ENCODE assay signal across 17 mouse cellular contexts in the genomic region with DNA sequence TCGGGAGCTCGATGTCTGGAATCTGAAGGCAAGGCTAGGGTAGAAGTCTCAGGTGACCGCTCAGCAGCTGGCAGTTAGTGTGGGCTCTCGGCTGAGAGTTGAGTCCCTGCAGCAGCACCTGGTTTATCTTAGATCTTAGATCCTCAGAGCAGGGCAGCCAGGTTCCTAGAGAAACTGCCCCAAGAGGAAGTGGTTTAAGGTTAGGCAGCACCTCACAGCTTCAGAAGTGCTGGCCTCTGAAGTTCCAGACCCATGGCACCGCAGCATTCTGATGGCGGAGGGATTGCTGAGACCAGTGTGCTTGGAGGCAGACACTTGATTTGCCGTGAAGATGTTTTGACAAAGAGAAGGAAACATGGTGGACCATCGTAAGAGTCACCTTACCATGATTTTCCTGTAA.
DNase-seq lines count a peak whose midpoint lies in the region; ATAC-seq lines count a peak whose summit lies in the region.
"Had no signal": no experiment of that assay in that cellular context is flagged by ENCODE, and none has a peak within 500 bp of the region (broad histone marks: within the 10 kb centered on the region; RNA-seq: fewer than 3 reads in every experiment).

No protein-coding gene starts in this region.

- no peaks in the 10 kb centered on the region for H3K36me3 ChIP-seq in heart, embryonic 12.5 days
- no peaks in the 10 kb centered on the region for H3K36me3 ChIP-seq in limb, embryonic 12.5 days
- no peaks in the 10 kb centered on the region for H3K36me3 ChIP-seq in forebrain, embryonic 11.5 days (ENCODE audit: control insufficient read depth, insufficient read depth, low read length)

- H3K4me2 ChIP-seq in heart, embryonic 12.5 days: no peak overlapping the region
- H3K4me2 ChIP-seq in limb, embryonic 12.5 days: no peak overlapping the region
- H3K4me2 ChIP-seq in forebrain, embryonic 11.5 days (ENCODE audit: low read depth, low read length, severe bottlenecking): no peak overlapping the region
- H3K4me2 ChIP-seq: heart, embryonic 11.5 days had no signal

- WGBS in heart, embryonic 12.5 days: 73% methylated on average over 8 of the region's 8 CpGs
- WGBS in limb, embryonic 12.5 days: 48% methylated on average over 8 of the region's 8 CpGs
- WGBS in forebrain, embryonic 11.5 days: 85% methylated on average over 8 of the region's 8 CpGs

- no peak overlapping the region for H3K27ac ChIP-seq in heart, embryonic 12.5 days (ENCODE audit: poor library complexity, severe bottlenecking)
- peak overlapping the region; percentile 81 for H3K27ac ChIP-seq in limb, embryonic 12.5 days
- no peak overlapping the region for H3K27ac ChIP-seq in forebrain, embryonic 11.5 days (ENCODE audit: low read depth, low read length)
- H3K27ac ChIP-seq: macrophage had no signal

- DNase-seq in heart, adult 11 months: peak; percentile 73
- DNase-seq in thymus, postnatal 0 days (ENCODE audit: low spot score): peak; percentile 66
- DNase-seq in thymus, postnatal 10 days (ENCODE audit: low spot score in 2 of 2): no peak
- DNase-seq in forebrain, embryonic 11.5 days (ENCODE audit: low spot score): no peak
- DNase-seq in urinary bladder, postnatal 10 days (ENCODE audit: low spot score): no peak
- DNase-seq in heart, postnatal 4 days: no peak
- DNase-seq: cerebellum, adult 18-20 months; gastrocnemius, postnatal 14 days; heart, postnatal 36 days; liver, postnatal 0 days; midbrain, embryonic 14.5 days had no signal

- H3K9ac ChIP-seq in heart, embryonic 12.5 days: no peak overlapping the region
- no peak overlapping the region for H3K9ac ChIP-seq in limb, embryonic 12.5 days (replicated peaks)
- no peak overlapping the region for H3K9ac ChIP-seq in forebrain, embryonic 11.5 days (ENCODE audit: low read length)
- H3K9ac ChIP-seq: liver, postnatal 0 days had no signal

- H3K4me3 ChIP-seq in heart, embryonic 12.5 days: no peak overlapping the region
- no peak overlapping the region for H3K4me3 ChIP-seq in limb, embryonic 12.5 days (replicated peaks)
- no peak overlapping the region for H3K4me3 ChIP-seq in forebrain, embryonic 11.5 days (ENCODE audit: low read depth, low read length)

- H3K27me3 ChIP-seq in heart, embryonic 12.5 days (replicated peaks): no peaks in the 10 kb centered on the region
- H3K27me3 ChIP-seq in limb, embryonic 12.5 days: no peaks in the 10 kb centered on the region
- H3K27me3 ChIP-seq in forebrain, embryonic 11.5 days (ENCODE audit: control insufficient read depth, insufficient read depth, low read length): no peaks in the 10 kb centered on the region
- H3K27me3 ChIP-seq: Patski had no signal

- no peak for ATAC-seq in heart, embryonic 12.5 days (ENCODE audit: insufficient number of reproducible peaks, low FRiP score)
- no peak for ATAC-seq in limb, embryonic 12.5 days (ENCODE audit: insufficient number of reproducible peaks, insufficient read depth, low FRiP score, low TSS enrichment, low read depth)
- no peak for ATAC-seq in forebrain, embryonic 11.5 days (replicated peaks; ENCODE audit: low FRiP score)
- ATAC-seq: intestine, postnatal 0 days; liver, postnatal 0 days; Patski had no signal

- no peaks in the 10 kb centered on the region for H3K9me3 ChIP-seq in heart, embryonic 12.5 days (replicated peaks)
- H3K9me3 ChIP-seq in limb, embryonic 12.5 days: no peaks in the 10 kb centered on the region
- H3K9me3 ChIP-seq in forebrain, embryonic 11.5 days (ENCODE audit: control insufficient read depth, low read length): no peaks in the 10 kb centered on the region

- peaks cover 14% of the 10 kb centered on the region; the same call in 1 of the 2 replicates for H3K4me1 ChIP-seq in heart, embryonic 12.5 days (replicated peaks)
- peaks cover 59% of the 10 kb centered on the region for H3K4me1 ChIP-seq in limb, embryonic 12.5 days (replicated peaks)
- H3K4me1 ChIP-seq in forebrain, embryonic 11.5 days (replicated peaks; ENCODE audit: control insufficient read depth, insufficient read depth, low read length): peaks cover 6% of the 10 kb centered on the region; the same call in 1 of the 2 replicates

Comparison
In these comparisons a context has a peak if more than half of its experiments do, and no peak if none do; other contexts are left out.
1. DNase-seq: peak in heart, adult 11 months (single experiment) and thymus, postnatal 0 days (single experiment); none in thymus, postnatal 10 days (0 of 2), forebrain, embryonic 11.5 days (single experiment), urinary bladder, postnatal 10 days (single experiment) and heart, postnatal 4 days (single experiment).